Mouse (Mus musculus) cortical plate, adult 2 months (tissue): ENCODE data around the gene Tex38. TPM values are rescaled to one million over a fixed set of nuclear protein-coding genes. Genes with fewer than 3 reads are reported as not detected.

Experiments used
- H3K27ac ChIP-seq: fragments of 200-500 bp; 2 replicates; pipeline ENCODE4 v1.5.1; 2012; ENCODE audit warnings: low read length, control low read depth, inconsistent platforms; ENCODE audit not compliant: insufficient read depth
- H3K4me1 ChIP-seq: fragments of 200-500 bp; 2 replicates; pipeline ENCODE4 v1.6.1; 2011; ENCODE audit warnings: low read length; ENCODE audit not compliant: control insufficient read depth, insufficient read depth
- H3K4me3 ChIP-seq: fragments of 200-500 bp; 2 replicates; pipeline ENCODE4 v1.5.1; 2011; ENCODE audit warnings: mild to moderate bottlenecking, low read length, control low read depth; ENCODE audit not compliant: insufficient read depth
- CTCF ChIP-seq: fragments of 200-500 bp; IDR thresholded peaks from 2 replicates; pipeline ENCODE4 v1.5.1; 2011; ENCODE audit warnings: mild to moderate bottlenecking, control low read depth, low read length; ENCODE audit not compliant: insufficient read depth; ENCODE audit errors: extremely low read depth
- POLR2A ChIP-seq: fragments of 200-500 bp; IDR thresholded peaks from 2 replicates; pipeline ENCODE4 v1.6.1; 2011; ENCODE audit warnings: mild to moderate bottlenecking, low read length, control low read depth; ENCODE audit not compliant: insufficient read depth; ENCODE audit errors: extremely low read depth
- polyA plus RNA-seq: library from polyadenylated mRNA; depleted of rRNA; stranded (reverse); fragments of >200 nt; gene quantifications from 2 replicates; pipeline ENCODE4 v1.2.3, GENCODE M21; 2012

The Tex38 gene
- polyA plus RNA-seq, 1 experiment, result 0.27 TPM

GRCm38 (mm10) chr4:115782026-115782805, 1.4 kb upstream of the Tex38 start:
- Histone ChIP-seq H3K4me1 (peaks cover 11% of the 10 kb centered on the region), H3K27ac (no peak overlapping the region), H3K4me3 (no peak overlapping the region)
- no peak for TF ChIP-seq CTCF
- no peak for TF ChIP-seq POLR2A

GRCm38 (mm10) chr4:115780269-115780668, 549 bp downstream of the Tex38 start:
- Histone ChIP-seq H3K4me3 (no peak overlapping the region), H3K4me1 (peaks cover 6% of the 10 kb centered on the region; the same call in 1 of the 2 replicates), H3K27ac (no peak overlapping the region)
- TF ChIP-seq POLR2A (no peak), CTCF (no peak)

GRCm38 (mm10) chr4:115777627-115778026, 3.2 kb downstream of the Tex38 start:
- Histone ChIP-seq H3K27ac (no peak overlapping the region), H3K4me3 (no peak overlapping the region), H3K4me1 (peaks cover 3% of the 10 kb centered on the region; the same call in 1 of the 2 replicates)
- TF ChIP-seq POLR2A (no peak), CTCF (no peak)

GRCm38 (mm10) chr4:115775056-115775455, 5.8 kb downstream of the Tex38 start:
- Histone ChIP-seq H3K27ac (no peak overlapping the region), H3K4me3 (no peak overlapping the region), H3K4me1 (no peaks in the 10 kb centered on the region)
- TF ChIP-seq POLR2A (no peak), CTCF (no peak)

- H3K27ac ChIP-seq, result no peak overlapping the region
- TF ChIP-seq CTCF (no peak), POLR2A (no peak)
- no peak overlapping the region for H3K4me3 ChIP-seq
- H3K4me1 ChIP-seq, result no peaks in the 10 kb centered on the region
These were observed 13.0 kb downstream of the Tex38 start for GRCm38 (mm10) chr4:115767647-115768467.

- Histone ChIP-seq H3K4me1 (no peaks in the 10 kb centered on the region), H3K4me3 (no peak overlapping the region), H3K27ac (no peak overlapping the region)
- TF ChIP-seq POLR2A (no peak), CTCF (no peak)
These were observed 16.2 kb downstream of the Tex38 start for GRCm38 (mm10) chr4:115764581-115764980.

GRCm38 (mm10) chr4:115761206-115761605, 19.6 kb downstream of the Tex38 start:
- no peaks in the 10 kb centered on the region for H3K4me1 ChIP-seq
- H3K27ac ChIP-seq, result no peak overlapping the region
- no peak overlapping the region for H3K4me3 ChIP-seq
- TF ChIP-seq POLR2A, result no peak
- no peak for TF ChIP-seq CTCF

- Histone ChIP-seq H3K27ac (no peak overlapping the region), H3K4me3 (no peak overlapping the region), H3K4me1 (no peaks in the 10 kb centered on the region)
- no peak for TF ChIP-seq CTCF
- no peak for TF ChIP-seq POLR2A
These were observed 26.0 kb downstream of the Tex38 start for GRCm38 (mm10) chr4:115754851-115755250.

GRCm38 (mm10) chr4:115754101-115754500, 26.7 kb downstream of the Tex38 start:
- H3K4me1 ChIP-seq, result no peaks in the 10 kb centered on the region
- no peak overlapping the region for H3K27ac ChIP-seq
- no peak overlapping the region for H3K4me3 ChIP-seq
- TF ChIP-seq CTCF (no peak), POLR2A (no peak)

GRCm38 (mm10) chr4:115749336-115749735, 31.5 kb downstream of the Tex38 start:
- TF ChIP-seq POLR2A, result no peak
- TF ChIP-seq CTCF, result no peak
- no peaks in the 10 kb centered on the region for H3K4me1 ChIP-seq
- H3K27ac ChIP-seq, result no peak overlapping the region
- no peak overlapping the region for H3K4me3 ChIP-seq
